Mouse (Mus musculus) natural killer cell, adult 2 months (primary cell): ENCODE data around the gene Pcsk4.
"Not testable (repeated sequence)": the region's sequence is repeated elsewhere in the genome, so short reads cannot be mapped to it uniquely, and the experiment has no call there.

Experiments used
- DNase-seq, 2 experiments: peaks; one replicate each; pipeline ENCODE4 v3.0.0; 2022; ENCODE audit warnings: low spot score in 2 of 2

Gene Pcsk4

DNA sequence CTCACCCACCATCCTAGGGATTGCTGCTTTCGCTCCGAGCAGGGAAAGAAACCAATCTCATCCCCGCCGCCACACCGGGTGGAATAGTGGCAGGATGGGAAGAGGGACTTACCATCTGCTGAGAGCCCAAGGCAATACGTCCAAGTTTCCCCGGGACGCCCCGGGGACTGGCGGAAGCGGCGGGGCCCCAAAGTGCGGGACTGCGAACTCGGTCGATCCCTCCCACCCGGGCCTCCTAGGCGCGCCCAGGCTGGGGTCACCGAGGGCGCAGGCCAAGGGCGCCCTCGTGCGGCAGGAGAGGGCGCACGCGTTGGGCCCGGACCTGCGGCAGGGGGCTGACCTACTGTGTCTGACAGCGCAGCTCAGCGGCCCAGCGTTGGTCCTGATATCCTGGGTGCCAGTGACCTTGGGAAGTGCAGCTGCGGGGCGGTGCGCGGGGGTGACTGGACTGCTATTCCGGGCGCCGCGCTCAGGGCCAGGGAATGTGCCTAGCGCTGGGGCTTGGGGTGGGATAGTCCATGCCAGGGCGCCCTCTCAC is 19.0 kb upstream of the Pcsk4 start, which contains the start of gene Adamtsl5:
Gene Adamtsl5, minus strand, starts transcription at position 169 of the 538 bp plus-strand sequence.
- DNase-seq = peak; percentile 38 to 69

DNA sequence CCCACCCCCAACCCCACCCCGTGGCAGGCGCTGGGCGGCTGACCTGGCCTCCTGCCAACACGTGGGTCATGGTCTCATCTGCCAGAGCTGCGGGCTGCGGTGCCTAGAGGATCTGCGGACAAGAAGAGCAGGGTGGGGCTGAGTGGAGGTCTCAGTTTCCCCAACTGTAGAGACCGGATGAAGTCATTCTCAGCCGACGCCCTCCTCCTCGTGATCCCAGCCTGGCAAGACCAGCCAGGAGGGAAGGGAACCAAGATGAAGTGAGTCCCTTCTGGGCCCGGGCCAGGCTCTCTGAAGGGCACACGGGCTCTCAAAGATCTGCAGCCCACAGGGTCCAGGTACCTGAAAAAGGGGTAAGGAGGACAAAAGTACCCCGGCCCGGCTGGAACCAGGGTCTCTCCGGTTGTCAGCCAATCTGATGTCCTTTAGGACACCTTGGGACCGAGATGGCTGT is 18.2 kb upstream of the Pcsk4 start:
- no peak for DNase-seq

DNA sequence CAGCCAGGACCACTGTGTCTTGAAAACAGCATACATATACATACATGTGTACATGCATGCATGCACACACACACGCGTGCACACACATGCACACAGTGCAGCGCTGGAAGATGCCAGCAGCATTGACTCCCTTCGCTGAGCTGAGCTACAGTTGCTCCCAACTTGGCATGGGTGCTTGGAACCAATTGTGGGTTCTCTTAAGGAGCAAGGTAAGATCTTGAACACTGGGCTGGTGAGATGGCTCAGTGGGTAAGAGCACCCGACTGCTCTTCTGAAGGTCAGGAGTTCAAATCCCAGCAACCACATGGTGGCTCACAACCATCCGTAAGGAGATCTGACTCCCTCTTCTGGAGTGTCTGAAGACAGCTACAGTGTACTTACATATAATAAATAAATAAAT is 16.6 kb upstream of the Pcsk4 start:
- not testable (repeated sequence) for DNase-seq

DNA sequence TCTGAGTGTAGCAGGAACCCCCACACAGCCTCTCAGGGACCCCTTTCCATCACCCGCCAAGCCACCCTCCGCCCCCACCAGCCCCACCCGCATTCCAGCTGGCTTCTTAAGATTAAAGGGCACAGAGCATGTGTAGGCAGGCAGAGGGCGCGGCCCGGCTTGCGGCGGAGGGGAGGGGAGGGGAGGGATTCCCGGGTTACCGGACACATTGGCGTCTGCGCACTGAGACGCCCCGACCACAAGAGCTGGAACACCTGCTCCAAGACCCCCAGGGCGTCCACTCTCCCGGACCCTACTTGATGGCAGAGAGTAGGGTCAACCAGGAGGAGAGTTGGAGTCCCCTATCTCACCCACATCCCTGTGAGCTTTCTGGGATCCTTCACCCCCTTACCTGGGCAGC is 15.8 kb upstream of the Pcsk4 start:
- no peak for DNase-seq

DNA sequence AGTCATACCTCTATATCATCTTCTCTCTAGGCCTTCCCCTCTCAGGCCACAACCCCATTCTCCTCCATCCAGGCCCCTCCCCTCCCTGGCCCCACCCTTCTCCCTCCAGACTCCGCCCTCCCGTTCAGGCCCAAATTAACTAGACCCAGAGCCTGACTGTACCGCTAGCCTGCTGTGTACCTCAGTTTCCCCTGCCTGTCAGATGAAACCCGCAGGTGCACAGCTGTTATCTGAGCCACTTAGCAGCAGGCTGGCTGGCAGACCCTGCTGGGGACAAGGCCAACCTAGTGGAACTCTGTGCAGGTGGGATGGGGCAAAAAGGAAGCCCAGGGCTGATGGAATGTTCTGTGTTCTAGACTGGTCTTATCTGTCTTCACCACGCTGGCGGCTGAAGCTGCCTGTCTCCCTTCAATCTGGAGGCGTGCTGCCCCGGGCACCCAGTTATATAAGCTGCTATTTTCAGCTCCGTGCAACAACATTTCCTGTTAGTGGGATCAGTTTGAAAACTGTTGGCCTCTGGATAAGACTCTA is 14.9 kb upstream of the Pcsk4 start:
- DNase-seq = no peak

DNA sequence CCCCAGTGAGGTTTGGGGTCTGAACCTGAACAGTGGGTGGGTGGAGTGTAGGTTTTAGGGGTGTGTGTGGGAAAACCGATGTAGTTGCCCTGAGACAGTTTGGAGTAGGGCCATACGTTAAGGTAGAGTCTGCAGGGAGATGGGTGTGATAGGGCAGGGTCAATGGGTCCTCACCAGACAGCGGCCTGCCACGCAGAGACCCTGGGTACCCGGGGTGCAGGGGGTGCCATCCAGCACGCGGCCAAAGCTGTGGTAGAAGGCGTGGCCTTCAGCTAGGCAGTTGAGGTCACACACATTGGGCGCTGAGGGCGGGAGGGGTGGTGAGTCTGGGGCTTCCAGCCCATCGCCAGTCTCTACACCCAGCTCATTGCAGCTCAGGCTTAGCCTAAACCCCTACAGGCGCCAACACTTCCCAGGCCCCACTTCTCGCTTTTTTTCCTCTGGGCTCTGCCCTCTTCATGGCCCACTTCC is 14.2 kb upstream of the Pcsk4 start:
- DNase-seq = no peak

DNA sequence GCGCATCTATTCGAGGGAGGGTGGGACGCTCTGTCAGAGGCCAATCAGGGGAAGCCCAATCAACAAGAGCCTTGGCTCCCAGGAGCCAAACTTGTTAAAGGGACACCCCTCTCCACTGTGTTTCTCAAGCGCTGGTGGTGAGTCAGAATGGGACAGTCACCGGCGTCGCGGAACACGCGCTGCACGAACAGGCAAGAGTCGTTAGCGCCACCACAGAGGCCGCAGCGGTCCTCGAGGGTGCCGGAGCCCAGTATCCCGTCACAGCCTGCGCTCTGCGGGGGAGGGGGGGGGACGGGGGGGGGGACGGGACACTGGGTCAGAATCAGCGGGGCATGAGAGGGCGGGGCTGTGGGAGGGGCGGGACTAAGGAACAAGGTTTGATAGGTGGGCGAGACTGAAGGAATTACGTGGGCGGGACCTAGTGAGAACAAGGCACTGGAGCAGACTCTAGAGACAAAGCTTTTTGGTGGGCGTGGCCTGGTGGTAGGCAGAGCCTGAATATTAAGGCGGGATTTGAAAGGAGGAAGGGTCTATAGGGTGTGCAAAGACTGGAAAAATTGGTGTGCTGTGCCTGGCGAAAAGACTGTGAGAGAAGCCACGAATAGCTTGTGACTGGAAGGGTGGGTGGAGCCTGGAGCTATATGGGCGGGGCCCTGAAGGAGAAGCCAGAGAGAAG is 13.6 kb upstream of the Pcsk4 start:
- peak; percentile 76 to 81 for DNase-seq

DNA sequence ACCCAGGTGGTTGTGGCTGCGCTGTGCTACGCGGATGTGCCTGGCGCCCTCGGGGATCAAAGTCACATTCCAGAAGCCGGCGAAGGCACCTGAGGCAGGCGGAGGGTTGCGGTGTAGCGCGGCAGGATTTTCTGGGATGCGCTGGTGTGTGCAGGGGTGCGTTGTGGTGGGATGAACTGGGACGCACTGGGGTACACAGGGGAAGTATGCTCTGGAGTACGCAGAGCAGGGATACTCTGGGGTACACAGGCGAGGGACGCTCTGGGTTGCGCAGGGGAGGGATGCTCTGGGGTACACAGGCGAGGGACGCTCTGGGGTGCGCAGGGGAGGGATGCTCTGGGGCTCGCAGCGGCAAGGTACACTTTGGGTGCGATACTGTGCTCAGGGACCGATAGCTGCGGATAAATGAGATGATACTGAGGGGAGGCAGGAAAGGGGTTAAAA is 13.0 kb upstream of the Pcsk4 start:
- no peak for DNase-seq

DNA sequence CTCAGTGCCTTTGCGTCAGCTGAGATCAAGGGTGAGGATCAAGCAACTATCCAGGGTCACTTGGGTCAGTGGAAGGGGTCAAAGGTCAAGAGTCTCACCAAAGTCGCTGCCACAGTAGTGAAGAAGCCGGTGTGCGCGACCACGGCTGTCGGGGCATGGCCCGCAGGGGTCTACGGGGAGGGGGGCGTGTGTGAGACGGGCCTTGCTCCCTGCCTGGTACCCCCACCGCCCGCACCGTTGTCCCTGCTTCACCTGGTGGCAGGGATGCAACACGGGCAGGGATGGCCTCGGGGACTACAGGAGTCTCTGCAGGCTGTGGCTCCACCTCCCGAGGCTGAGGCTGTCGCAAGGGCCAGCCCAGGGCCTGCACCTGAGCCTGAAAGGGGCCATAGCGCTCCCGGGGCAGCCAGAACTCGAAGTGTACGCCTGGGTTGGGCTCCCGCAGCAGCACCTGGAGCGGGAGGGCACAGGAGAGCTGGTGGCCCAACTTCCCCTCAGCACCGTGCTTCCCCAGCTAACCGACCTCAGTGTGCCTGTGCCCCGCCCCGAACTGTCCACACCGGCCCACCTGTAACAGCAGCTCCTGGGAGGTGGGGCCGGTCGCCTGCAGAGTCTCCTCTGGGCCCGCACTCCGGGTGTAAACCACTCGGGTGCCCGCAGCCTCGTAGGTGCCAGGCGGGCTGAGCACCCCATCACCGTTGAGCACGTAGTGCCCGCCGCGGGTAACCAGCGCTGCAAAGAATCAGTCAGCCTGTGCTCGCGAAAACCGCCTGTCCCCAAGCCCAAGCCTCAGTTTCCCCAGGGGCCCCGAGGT is 12.4 kb upstream of the Pcsk4 start:
- no peak for DNase-seq

DNA sequence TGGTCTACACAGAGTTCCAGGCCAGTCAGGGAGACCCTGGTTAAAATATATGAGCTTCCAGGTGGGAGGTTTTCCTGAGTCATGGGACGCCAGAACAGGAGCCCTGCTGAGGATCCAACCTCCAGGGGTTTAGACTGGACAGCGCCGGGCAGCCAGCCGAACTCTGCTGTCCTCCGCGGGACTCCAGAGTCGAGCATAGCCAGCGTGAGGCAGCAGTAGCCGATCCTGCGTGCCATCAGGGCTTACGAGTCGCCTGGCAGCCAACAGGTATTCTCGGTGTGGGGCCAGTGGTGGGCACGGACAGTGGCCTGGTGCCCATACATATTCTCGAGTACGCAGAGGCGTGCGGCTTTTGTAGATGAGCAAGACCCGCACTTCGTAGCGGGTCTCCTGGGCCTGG is 11.7 kb upstream of the Pcsk4 start:
- no peak for DNase-seq

DNA sequence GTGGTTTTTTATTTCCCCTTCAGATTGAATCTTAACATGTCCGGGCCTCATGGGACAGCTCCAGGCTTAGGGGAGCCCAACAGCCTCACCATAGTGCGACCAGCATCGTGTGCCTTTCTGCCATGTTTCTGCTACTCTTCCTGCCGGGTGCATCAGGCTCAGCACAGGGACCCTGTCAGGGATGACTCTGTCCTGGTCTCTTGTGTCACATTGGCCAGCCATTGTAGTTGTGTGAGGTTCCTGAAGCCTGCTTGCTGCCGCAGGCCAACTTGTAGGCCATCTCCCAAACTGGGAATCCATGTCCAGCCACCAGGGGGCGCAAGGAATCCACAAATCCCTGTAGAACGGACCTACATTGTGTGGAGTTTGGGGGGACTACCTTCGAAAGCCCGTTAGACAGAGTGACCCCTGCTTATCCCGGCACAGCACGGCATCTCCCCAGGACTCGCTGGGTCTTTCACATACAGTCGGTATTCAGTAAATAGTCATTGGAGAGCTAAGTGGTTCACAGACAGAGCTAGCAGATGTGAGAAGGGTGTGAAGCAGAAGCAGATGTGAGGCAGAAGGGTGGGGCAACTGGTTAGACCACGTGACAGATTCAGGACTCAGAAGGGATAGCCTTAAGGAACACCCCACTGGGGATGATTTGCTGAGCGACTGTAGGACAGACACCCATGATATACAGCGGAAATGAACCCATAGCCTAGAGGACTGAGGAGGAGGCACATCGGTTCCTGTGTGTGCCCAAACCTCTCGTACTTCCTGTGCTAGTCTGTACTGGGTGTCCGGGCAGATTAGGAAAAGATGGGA is 10.8 kb upstream of the Pcsk4 start:
- DNase-seq = peak; percentile 75 to 83

DNA sequence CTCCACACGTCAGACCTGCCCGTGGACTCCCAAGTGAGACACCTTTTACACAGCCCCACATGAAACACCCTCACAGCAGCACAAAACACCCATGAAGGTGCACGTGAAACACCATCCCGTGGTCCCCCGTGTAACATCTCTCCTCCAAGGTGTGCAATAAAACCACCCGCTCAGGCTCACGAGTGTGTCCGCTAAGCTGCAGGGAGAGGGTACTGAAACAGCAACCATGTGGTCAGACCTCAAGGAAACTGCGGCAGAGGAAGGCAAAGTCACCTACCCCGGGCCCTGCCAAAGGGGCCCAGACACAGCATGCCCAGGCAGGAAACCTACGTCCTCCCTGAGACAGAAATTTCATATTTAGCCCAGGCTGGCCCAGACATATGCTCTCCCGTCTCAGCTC is 7.0 kb upstream of the Pcsk4 start:
- DNase-seq = peak in 1 of 2 experiments; percentile 33

DNA sequence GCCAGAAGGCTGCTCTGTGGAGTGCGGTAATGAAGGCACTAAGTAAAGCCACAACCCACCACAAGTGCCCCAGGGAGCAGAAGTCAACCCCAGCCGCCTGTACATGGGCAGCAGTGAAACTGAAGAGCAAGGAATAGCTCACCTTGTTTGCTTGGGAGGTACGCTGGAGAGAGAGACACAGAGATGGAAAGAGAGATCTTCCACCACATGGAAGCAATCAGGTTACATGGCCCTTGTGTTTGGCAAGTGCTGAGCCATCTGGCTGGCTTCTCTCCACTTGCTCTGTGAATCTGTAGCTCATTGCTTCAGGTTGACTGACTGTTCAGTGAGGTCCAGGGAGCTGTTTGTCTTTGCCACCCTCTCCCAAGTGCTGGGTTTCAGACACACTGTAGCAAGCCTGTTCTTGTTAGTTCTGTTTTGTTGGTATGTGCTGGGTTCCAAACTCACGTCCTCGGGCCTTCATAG is 3.3 kb upstream of the Pcsk4 start:
- no peak for DNase-seq

DNA sequence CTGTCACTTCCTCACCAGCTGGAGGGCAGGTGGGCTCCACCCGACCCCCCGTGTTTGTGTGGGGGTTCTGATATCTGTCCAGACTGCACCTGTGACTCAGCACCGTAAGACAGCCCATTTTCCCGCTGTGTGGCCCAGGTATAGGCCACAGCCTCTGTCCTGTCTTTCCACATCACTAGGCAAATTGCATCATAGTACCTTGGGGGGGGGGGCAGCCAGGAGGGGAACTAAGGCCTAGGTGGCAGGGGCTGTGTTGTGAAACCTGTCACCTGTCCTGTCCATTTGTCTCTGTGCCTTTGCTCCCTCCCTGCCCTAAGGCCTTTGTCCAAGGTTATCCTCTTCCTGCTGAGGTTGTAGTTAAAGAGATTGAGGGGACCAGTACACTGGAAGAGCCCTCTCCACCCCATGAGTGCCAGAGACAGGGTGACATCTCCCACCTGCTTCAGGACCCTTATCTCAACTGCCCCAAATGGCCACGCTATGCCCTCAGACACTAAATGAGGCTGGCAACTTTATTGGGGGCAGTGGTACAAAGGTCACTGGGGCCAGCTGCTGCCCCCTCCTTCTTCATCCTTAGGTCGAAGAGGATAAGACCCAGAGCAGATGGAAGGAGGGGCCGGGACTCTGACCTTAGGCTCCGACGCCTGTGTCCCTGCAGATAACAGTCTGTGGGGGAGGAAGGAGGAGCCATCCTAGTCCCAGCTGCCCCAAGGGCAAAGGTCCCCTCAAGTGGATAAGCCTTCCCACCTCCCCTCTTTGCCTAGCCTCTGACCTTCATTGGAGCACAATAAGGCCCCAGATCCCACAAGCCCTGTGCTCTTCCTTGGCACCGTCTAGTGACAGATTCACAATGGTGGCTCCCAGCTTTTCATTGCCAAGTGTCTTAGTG is 2.6 kb upstream of the Pcsk4 start:
- DNase-seq = no peak

DNA sequence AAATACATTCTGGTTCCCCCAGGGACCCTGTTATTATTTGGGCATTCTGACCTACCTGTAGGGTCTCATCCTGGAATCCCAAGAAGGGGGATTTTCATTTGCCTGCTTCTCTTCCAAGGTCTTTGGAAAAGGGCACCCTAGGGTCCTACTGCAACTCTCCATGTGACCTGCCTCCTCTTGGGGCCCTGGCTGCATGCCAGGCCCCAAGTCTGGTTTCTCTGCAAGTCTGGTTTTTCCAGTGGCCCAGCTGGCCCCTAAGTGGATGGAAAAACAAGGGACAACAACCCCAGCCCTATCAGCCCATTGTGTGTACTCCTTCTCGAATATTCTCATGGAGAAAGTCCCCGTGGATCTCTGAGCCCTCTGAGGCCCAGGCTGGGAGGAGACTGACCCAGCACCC is 1.6 kb upstream of the Pcsk4 start:
- DNase-seq = no peak

DNA sequence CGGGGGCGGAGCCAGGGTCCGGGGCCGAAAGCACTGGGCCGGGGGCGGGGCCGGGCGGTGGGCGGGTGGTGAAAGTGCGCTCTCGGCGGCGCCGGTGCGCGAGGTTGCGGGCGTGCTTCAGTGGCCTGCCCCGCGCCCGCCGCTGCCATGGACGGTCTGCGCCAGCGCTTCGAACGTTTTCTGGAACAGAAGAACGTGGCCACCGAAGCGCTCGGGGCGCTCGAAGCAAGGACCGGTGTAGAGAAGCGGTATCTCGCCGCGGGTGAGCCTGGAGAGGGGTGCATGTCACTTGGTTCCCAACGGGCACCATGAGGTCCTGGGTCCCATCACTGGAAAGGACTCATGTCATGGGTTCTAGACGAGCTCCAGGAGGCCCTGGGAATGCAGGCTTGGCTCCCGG is 786 bp upstream of the Pcsk4 start:
- no peak for DNase-seq

DNA sequence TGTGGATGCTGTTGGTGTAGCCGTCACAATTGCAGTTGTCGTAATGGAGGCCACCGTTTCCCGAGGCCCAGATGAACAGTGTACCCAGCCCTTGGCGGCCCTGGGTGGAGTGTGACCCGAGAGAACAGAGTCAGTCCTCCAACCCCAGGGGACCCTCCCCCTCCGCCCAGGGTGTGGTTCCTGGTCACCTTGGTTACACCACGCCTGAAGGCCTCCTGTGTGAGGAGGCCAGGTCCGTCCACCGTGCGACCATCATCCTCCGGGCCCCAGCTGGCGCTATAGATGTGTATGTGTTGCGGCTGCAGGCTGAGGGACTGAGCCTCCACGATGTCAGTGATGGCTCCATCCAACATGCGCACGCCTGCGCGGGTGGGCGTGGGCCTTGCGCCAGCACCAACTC is 4.3 kb downstream of the Pcsk4 start:
- no peak for DNase-seq

DNA sequence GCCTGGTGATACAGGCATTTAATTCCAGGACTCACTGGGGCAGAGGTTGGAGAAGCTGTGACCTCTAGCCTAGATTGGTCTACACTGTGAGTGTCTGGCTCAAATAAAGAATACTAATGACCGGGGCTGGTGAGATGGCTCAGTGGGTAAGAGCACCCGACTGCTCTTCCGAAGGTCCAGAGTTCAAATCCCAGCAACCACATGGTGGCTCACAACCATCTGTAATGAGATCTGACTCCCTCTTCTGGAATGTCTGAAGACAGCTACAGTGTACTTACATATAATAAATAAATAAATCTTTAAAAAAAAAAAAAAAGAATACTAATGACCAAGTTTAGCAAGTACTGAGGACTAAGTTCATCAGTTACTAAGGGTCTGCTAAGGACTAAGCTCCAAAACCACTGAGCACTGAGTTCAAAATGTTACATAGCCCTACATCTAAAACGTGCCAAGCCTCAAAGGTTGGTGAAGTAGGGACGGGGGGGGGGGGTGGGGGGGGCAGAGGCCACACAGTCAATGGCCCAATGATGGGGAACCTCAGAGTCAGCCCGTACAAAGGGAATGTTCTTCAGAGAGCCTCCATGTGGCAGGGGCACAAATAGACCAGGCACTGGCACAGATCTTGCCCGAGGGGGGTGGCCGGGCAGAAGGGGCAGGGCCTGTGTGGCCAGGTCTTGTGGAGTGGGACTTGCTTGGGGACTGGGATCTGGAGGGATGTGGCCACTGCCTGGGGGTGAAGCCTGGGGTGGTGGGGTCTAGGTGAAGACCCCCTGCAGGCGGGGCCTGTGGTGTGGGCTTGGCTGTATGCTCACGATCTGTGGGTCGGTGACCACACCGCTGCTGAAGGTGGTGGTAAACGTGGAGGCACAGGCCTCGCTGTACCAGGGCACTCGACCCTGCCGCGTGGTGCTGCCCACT is 4.9 kb downstream of the Pcsk4 start:
- no peak for DNase-seq
